Mouse (Mus musculus) lung, adult 2 months (tissue): ENCODE data around the gene Zfp629.

Source experiments
- CTCF ChIP-seq: fragments of 200-500 bp; IDR thresholded peaks from 2 replicates; pipeline ENCODE4 v1.5.1; 2011; ENCODE audit warnings: mild to moderate bottlenecking, low read length, control low read depth; ENCODE audit not compliant: insufficient read depth
- POLR2A ChIP-seq: fragments of 200-500 bp; IDR thresholded peaks from 2 replicates; pipeline ENCODE4 v1.6.1; 2011; ENCODE audit warnings: low read depth, mild to moderate bottlenecking, control low read depth, low read length, borderline replicate concordance; ENCODE audit errors: extremely low read depth

GRCm38 (mm10) chr7:127651624-127652023 is 36.0 kb upstream of the Zfp629 start:
- TF ChIP-seq POLR2A (no peak), CTCF (no peak)
